Comparison of ENCODE assay signal across 18 mouse cellular contexts in the genomic region with DNA sequence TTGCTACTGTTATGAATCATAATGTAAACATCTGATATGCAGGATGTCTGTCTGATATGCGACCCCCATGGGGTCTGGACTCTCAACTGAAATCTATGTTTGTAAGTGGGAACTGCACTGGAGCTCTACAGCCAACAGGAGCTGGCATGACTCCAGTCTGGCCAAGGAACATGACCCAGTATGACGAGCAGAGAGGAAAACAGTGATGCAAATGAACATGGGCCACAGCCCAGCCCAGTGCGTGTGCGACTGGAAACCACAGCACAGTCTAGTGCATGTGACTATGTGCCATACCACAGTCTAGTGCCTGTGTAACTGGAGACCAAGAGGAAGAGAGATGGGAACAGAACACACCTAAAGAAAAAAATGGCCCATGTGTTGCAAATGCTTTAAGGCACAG. TPM values are rescaled to one million over a fixed set of nuclear protein-coding genes. Genes with fewer than 3 reads are reported as not detected.
DNase-seq lines count a peak whose midpoint lies in the region; ATAC-seq and TF ChIP-seq lines count a peak whose summit lies in the region.
"Had no signal": no experiment of that assay in that cellular context is flagged by ENCODE, and none has a peak within 500 bp of the region (broad histone marks: within the 10 kb centered on the region; RNA-seq: fewer than 3 reads in every experiment).

No protein-coding gene starts in this region.

- no peak for TF ChIP-seq EP300 in CH12.LX (IDR thresholded peaks at IDR 0.05; ENCODE audit: low read length)

- 42% methylated on average over 4 of the region's 4 CpGs for WGBS in lung, embryonic 15.5 days

- no peak overlapping the region for H3K27ac ChIP-seq in CH12.LX (ENCODE audit: insufficient read depth, low read depth)
- no peak overlapping the region for H3K27ac ChIP-seq in lung, embryonic 15.5 days
- H3K27ac ChIP-seq: forebrain, embryonic 13.5 days; neural tube, embryonic 12.5 days had no signal

- no peak overlapping the region for H3K9ac ChIP-seq in CH12.LX (ENCODE audit: insufficient read depth, low read depth)
- no peak overlapping the region for H3K9ac ChIP-seq in lung, embryonic 15.5 days
- H3K9ac ChIP-seq: forebrain, embryonic 13.5 days; neural tube, embryonic 12.5 days had no signal

- H3K36me3 ChIP-seq in CH12.LX (replicated peaks in 1 of 2; ENCODE audit: control insufficient read depth in 1 of 2, insufficient read depth in 1 of 2, low read length in 1 of 2), result peaks cover 36 to 94% of the 10 kb centered on the region in 2 experiments
- peaks cover 56% of the 10 kb centered on the region for H3K36me3 ChIP-seq in lung, embryonic 15.5 days

- no peaks in the 10 kb centered on the region for H3K9me3 ChIP-seq in CH12.LX (replicated peaks; ENCODE audit: low read length)
- H3K9me3 ChIP-seq in lung, embryonic 15.5 days, result no peaks in the 10 kb centered on the region
- H3K9me3 ChIP-seq: forebrain, embryonic 13.5 days had no signal

- peak; percentile 74 for ATAC-seq in lung, embryonic 15.5 days (ENCODE audit: borderline replicate concordance, extremely low read depth, low FRiP score, low TSS enrichment)
- ATAC-seq: forebrain, embryonic 13.5 days; inflammation-experienced regulatory T-cells, adult 6 months had no signal

- no peaks in the 10 kb centered on the region for H3K27me3 ChIP-seq in CH12.LX (replicated peaks)
- H3K27me3 ChIP-seq in lung, embryonic 15.5 days, result no peaks in the 10 kb centered on the region
- H3K27me3 ChIP-seq: forebrain, embryonic 13.5 days; megakaryocyte, embryonic 14.5 days; neural tube, embryonic 12.5 days had no signal

- no peak overlapping the region for H3K4me3 ChIP-seq in CH12.LX (replicated peaks in 1 of 3; ENCODE audit: low read depth in 2 of 3, low read length in 2 of 3, poor library complexity in 1 of 3)
- no peak overlapping the region for H3K4me3 ChIP-seq in lung, embryonic 15.5 days
- H3K4me3 ChIP-seq: forebrain, embryonic 13.5 days; neural tube, embryonic 12.5 days had no signal

- TF ChIP-seq RAD21 in CH12.LX (IDR thresholded peaks at IDR 0.05; ENCODE audit: low read depth, low read length), result no peak

- in situ Hi-C loops in CH12.LX (cut with MboI; ENCODE audit: low pct_ligation_motif_present, low pct_unique_long_range_greater_than_20kb, low sequenced_read_pairs), result loop anchor here (5.0 kb wide), 1 partner anchor 127 kb away; no protein-coding TSS in a partner anchor

- DNase-seq in gastrocnemius, adult 18-20 months (ENCODE audit: low spot score), result peak; percentile 20
- DNase-seq in gastrocnemius, postnatal 36 days, result no peak
- peak; percentile 7 to 19 for DNase-seq in kidney, postnatal 36 days
- DNase-seq in kidney, adult 9 months, result no peak
- peak; percentile 27 for DNase-seq in CH12.LX (ENCODE audit: extremely low read depth)
- no peak for DNase-seq in right cerebral cortex, postnatal 10 days (ENCODE audit: low spot score in 2 of 2)
- DNase-seq in frontal cortex, adult 2 months (ENCODE audit: extremely low spot score in 1 of 2, low spot score in 1 of 2), result no peak
- DNase-seq: cerebellum, adult 9-10 months; embryo, embryonic 11 days; gastrocnemius, postnatal 10 days; right cerebral cortex, postnatal 4 days had no signal

- TF ChIP-seq CTCF in CH12.LX (conservative IDR thresholded peaks at IDR 0.05 in 1 of 2, IDR thresholded peaks at IDR 0.05 in 1 of 2; ENCODE audit: low read depth in 2 of 2, low read length in 2 of 2), result no peak

- H3K79me2 ChIP-seq in CH12.LX (replicated peaks; ENCODE audit: control insufficient read depth, extremely low read depth, insufficient read depth, poor library complexity, severe bottlenecking), result no peaks in the 10 kb centered on the region

- no peak for TF ChIP-seq POLR2A in CH12.LX (IDR thresholded peaks at IDR 0.05; ENCODE audit: low read depth, low read length)

- dilution Hi-C loops in CH12.LX (cut with MboI; ENCODE audit: extremely low pct_ligation_motif_present, extremely low pct_unique_long_range_greater_than_20kb, low sequenced_read_pairs), result loop anchor here (25.0 kb wide), 1 partner anchor 142 kb away; the partner anchor contains the start of gene Mtg2

- H3K4me2 ChIP-seq in CH12.LX (ENCODE audit: insufficient read depth, low read depth, poor library complexity, severe bottlenecking), result no peak overlapping the region
- H3K4me2 ChIP-seq in lung, embryonic 15.5 days, result no peak overlapping the region
- H3K4me2 ChIP-seq: forebrain, embryonic 13.5 days; heart, embryonic 11.5 days; liver, embryonic 11.5 days; neural tube, embryonic 12.5 days had no signal

- intact Hi-C loops in gastrocnemius, postnatal 36 days (cut with DNase I), result loop anchor here (5.0 kb wide), 1 partner anchor 52 kb away; no protein-coding TSS in a partner anchor

- H3K4me1 ChIP-seq in CH12.LX (ENCODE audit: control insufficient read depth in 1 of 2, insufficient read depth in 2 of 2), result peaks cover 4 to 15% of the 10 kb centered on the region in 2 experiments
- H3K4me1 ChIP-seq in lung, embryonic 15.5 days, result no peaks in the 10 kb centered on the region
- H3K4me1 ChIP-seq: forebrain, embryonic 13.5 days; neural tube, embryonic 12.5 days had no signal

TF ChIP-seq in CH12.LX, 34 proteins besides CTCF, POLR2A, EP300 and RAD21:
- peak; percentile 84 for TF ChIP-seq BHLHE40 (IDR thresholded peaks at IDR 0.05; ENCODE audit: low read depth, low read length)
- TF ChIP-seq ELF1 (IDR thresholded peaks at IDR 0.05; ENCODE audit: low read depth, low read length), result no peak
- no peak for TF ChIP-seq JUND (conservative IDR thresholded peaks at IDR 0.05; ENCODE audit: low read depth, low read length)
- TF ChIP-seq MAFK (IDR thresholded peaks at IDR 0.05; ENCODE audit: insufficient replicate concordance, low read length), result no peak
- TF ChIP-seq MYC (IDR thresholded peaks at IDR 0.05; ENCODE audit: low read depth, low read length), result no peak
- no peak for TF ChIP-seq USF2 (conservative IDR thresholded peaks at IDR 0.05; ENCODE audit: low read depth, low read length)
- no peak for TF ChIP-seq TCF12 (IDR thresholded peaks at IDR 0.05; ENCODE audit: low read depth, low read length)

RNA-seq across cellular contexts. Expression of gene Taf4, which starts 56.4 kb away (rescaled TPM):
- 1 to 10 TPM; 7.7 to 8.3 TPM for total RNA-seq in gastrocnemius, adult 18-20 months (2021)
- 1 to 10 TPM; 6.6 to 8.3 TPM for total RNA-seq in gastrocnemius, postnatal 36 days (2021)
- total RNA-seq in CH12.LX (2012; rRNA removed) (5.0 and 5.5 TPM in 2 replicates), CH12.LX (2014; rRNA removed) (3.0 and 3.5 TPM in 2 replicates)
- 14.5 and 19.0 TPM in 2 replicates for polyA plus RNA-seq in CH12.LX (2012; ENCODE audit: insufficient read length, low read depth)
- 3.4 and 3.7 TPM in 2 replicates for polyA plus RNA-seq in lung, embryonic 15.5 days (2015; fragmentation: Nextera tagmentation; extraction: Ambion mirVana)
- 14.1 and 15.1 TPM in 2 replicates for polyA plus RNA-seq in frontal cortex, adult 2 months (2012; rRNA removed)

Comparison
In these comparisons a context has a peak if more than half of its experiments do, and no peak if none do; other contexts are left out.
1. DNase-seq: peak in gastrocnemius, adult 18-20 months (single experiment), kidney, postnatal 36 days (2 of 2) and CH12.LX (single experiment); none in gastrocnemius, postnatal 36 days (0 of 2), kidney, adult 9 months (single experiment), right cerebral cortex, postnatal 10 days (0 of 2) and frontal cortex, adult 2 months (0 of 2).